Mouse (Mus musculus): ENCODE data around the gene Supt5. TPM values are rescaled to one million over a fixed set of nuclear protein-coding genes. Genes with fewer than 3 reads are reported as not detected.

Gene Supt5
- polyA plus RNA-seq, 1 experiment from 2014 or later, result 101 TPM

- DNase-seq (ENCODE audit: low spot score) (peak; percentile 94), ATAC-seq (ENCODE audit: insufficient read depth, low FRiP score, low TSS enrichment) (peak; percentile 76)
- Histone ChIP-seq H3K4me3 (ENCODE audit: low read depth, low read length) (peak within 1 kb of the TSS; percentile 80), H3K9ac (ENCODE audit: low read length) (peak within 1 kb of the TSS; percentile 93), H3K27me3 (ENCODE audit: control insufficient read depth, insufficient read depth, low read length) (no peaks in the 10 kb centered on the region), H3K9me3 (ENCODE audit: control insufficient read depth, low read length) (no peaks in the 10 kb centered on the region), H3K4me1 (ENCODE audit: control insufficient read depth, insufficient read depth, low read length) (peaks cover 3% of the 10 kb centered on the region; the same call in 1 of the 2 replicates), H3K4me2 (ENCODE audit: low read depth) (peak within 1 kb of the TSS; percentile 68), H3K36me3 (ENCODE audit: control insufficient read depth, insufficient read depth, low read length) (peaks cover 3% of the 10 kb centered on the region), H3K27ac (ENCODE audit: low read depth, low read length) (peak within 1 kb of the TSS; percentile 85)
- 7% methylated on average over 57 of the region's 57 CpGs for WGBS
These were observed 71.2 kb downstream of the Supt5 start, which contains the start of gene Eid2 for GRCm38 (mm10) chr7:28267129-28268041. Eid2 (plus strand) TSS chr7:28267881.

GRCm38 (mm10) chr7:28265391-28265790, 73.2 kb downstream of the Supt5 start:
- no peak overlapping the region for H3K27ac ChIP-seq (ENCODE audit: low read depth, low read length)
- no peaks in the 10 kb centered on the region for H3K27me3 ChIP-seq (ENCODE audit: control insufficient read depth, insufficient read depth, low read length)
- no peak for ATAC-seq (ENCODE audit: insufficient read depth, low FRiP score, low TSS enrichment)

More at GRCm38 (mm10) chr7:28265391-28265790, 73.2 kb downstream of the Supt5 start:
- no peak overlapping the region for H3K4me2 ChIP-seq (ENCODE audit: low read depth)
- DNase-seq (ENCODE audit: low spot score), result no peak
- H3K36me3 ChIP-seq (ENCODE audit: control insufficient read depth, insufficient read depth, low read length), result no peaks in the 10 kb centered on the region
- WGBS, result 90% methylated on average over 13 of the region's 13 CpGs
- no peak overlapping the region for H3K9ac ChIP-seq (ENCODE audit: low read length)
- H3K4me3 ChIP-seq (ENCODE audit: low read depth, low read length), result no peak overlapping the region
- H3K4me1 ChIP-seq (ENCODE audit: control insufficient read depth, insufficient read depth, low read length), result peaks cover 3% of the 10 kb centered on the region; the same call in 1 of the 2 replicates
- no peaks in the 10 kb centered on the region for H3K9me3 ChIP-seq (ENCODE audit: control insufficient read depth, low read length)

Other genes with a start within 250 kb of the Supt5 start
- gene 9530053A07Rik, start 209.3 kb downstream of the Supt5 start, polyA plus RNA-seq (2014; fragmentation: Nextera tagmentation; extraction: Ambion mirVana), result 0.05 TPM in 1 of 2 replicates, not detected in the other
- gene Fbl, start 169.0 kb downstream of the Supt5 start, polyA plus RNA-seq (2014; fragmentation: Nextera tagmentation; extraction: Ambion mirVana), result 38.1 and 38.6 TPM in 2 replicates
- 19.5 and 19.6 TPM in 2 replicates for gene Dyrk1b, start 159.3 kb downstream of the Supt5 start, polyA plus RNA-seq (2014; fragmentation: Nextera tagmentation; extraction: Ambion mirVana)
- gene Eid2, start 70.9 kb downstream of the Supt5 start, polyA plus RNA-seq (2014; fragmentation: Nextera tagmentation; extraction: Ambion mirVana), result 17.6 and 18.3 TPM in 2 replicates
- 17.1 and 19.0 TPM in 2 replicates for gene Eid2b, start 61.0 kb downstream of the Supt5 start, polyA plus RNA-seq (2014; fragmentation: Nextera tagmentation; extraction: Ambion mirVana)
- 0.45 and 0.66 TPM in 2 replicates for gene Selenov, start 47.6 kb downstream of the Supt5 start, polyA plus RNA-seq (2014; fragmentation: Nextera tagmentation; extraction: Ambion mirVana)
- gene Dll3, start 36.5 kb downstream of the Supt5 start, polyA plus RNA-seq (2014; fragmentation: Nextera tagmentation; extraction: Ambion mirVana), result 69.8 and 79.0 TPM in 2 replicates
- gene Timm50, start 26.7 kb downstream of the Supt5 start, polyA plus RNA-seq (2014; fragmentation: Nextera tagmentation; extraction: Ambion mirVana), result 199 and 219 TPM in 2 replicates
- gene Rps16, start 11.9 kb upstream of the Supt5 start, polyA plus RNA-seq (2014; fragmentation: Nextera tagmentation; extraction: Ambion mirVana), result 780 and 827 TPM in 2 replicates
- 50.5 and 54.5 TPM in 2 replicates for gene Plekhg2, start 33.9 kb upstream of the Supt5 start, polyA plus RNA-seq (2014; fragmentation: Nextera tagmentation; extraction: Ambion mirVana)
- gene Zfp36, start 41.5 kb upstream of the Supt5 start, polyA plus RNA-seq (2014; fragmentation: Nextera tagmentation; extraction: Ambion mirVana), result 4.3 and 5.1 TPM in 2 replicates
- gene Med29, start 54.0 kb upstream of the Supt5 start, polyA plus RNA-seq (2014; fragmentation: Nextera tagmentation; extraction: Ambion mirVana), result 45.8 and 48.8 TPM in 2 replicates
- 71.7 and 78.0 TPM in 2 replicates for gene Paf1, start 54.2 kb upstream of the Supt5 start, polyA plus RNA-seq (2014; fragmentation: Nextera tagmentation; extraction: Ambion mirVana)
- 6.5 and 7.4 TPM in 2 replicates for gene Gmfg, start 98.7 kb upstream of the Supt5 start, polyA plus RNA-seq (2014; fragmentation: Nextera tagmentation; extraction: Ambion mirVana)
- gene Lrfn1, start 113.2 kb upstream of the Supt5 start, polyA plus RNA-seq (2014; fragmentation: Nextera tagmentation; extraction: Ambion mirVana), result 7.6 and 9.9 TPM in 2 replicates
- gene Ifnl2, start 171.7 kb upstream of the Supt5 start, polyA plus RNA-seq (2014; fragmentation: Nextera tagmentation; extraction: Ambion mirVana), result not detected in 2 replicates
- gene Ifnl3, start 184.1 kb upstream of the Supt5 start, polyA plus RNA-seq (2014; fragmentation: Nextera tagmentation; extraction: Ambion mirVana), result not detected in 2 replicates
- not detected in 2 replicates for gene Sycn, start 202.1 kb upstream of the Supt5 start, polyA plus RNA-seq (2014; fragmentation: Nextera tagmentation; extraction: Ambion mirVana)
- gene Nccrp1, start 208.5 kb upstream of the Supt5 start, polyA plus RNA-seq (2014; fragmentation: Nextera tagmentation; extraction: Ambion mirVana), result 0.15 TPM in 1 of 2 replicates, not detected in the other

All from neural tube, embryonic 11.5 days (tissue).